Mouse (Mus musculus) subcutaneous adipose tissue, adult 2 months (tissue): ENCODE data around the gene Ago1. TPM values are rescaled to one million over a fixed set of nuclear protein-coding genes. Genes with fewer than 3 reads are reported as not detected.

Source experiments
- polyA plus RNA-seq: library from polyadenylated mRNA; depleted of rRNA; stranded (reverse); fragments of >200 nt; gene quantifications from 2 replicates; pipeline ENCODE4 v1.2.3, GENCODE M21; 2012; ENCODE audit warnings: low replicate concordance; rRNA removed

The Ago1 gene
- polyA plus RNA-seq = 12.5 and 29.0 TPM in 2 replicates

GRCm38 (mm10) chr4:126468285-126468901 is at the start of gene Ago1:
Ago1 (minus strand) TSS chr4:126468583.

GRCm38 (mm10) chr4:126429347-126430079 is 38.9 kb downstream of the Ago1 start, which contains the start of gene Ago3:
Ago3 (minus strand) TSS chr4:126429556.

Other genes starting within 250 kb of the Ago1 start
- 88.8 and 106 TPM in 2 replicates for gene Map7d1, start 212.2 kb downstream of the Ago1 start, polyA plus RNA-seq
- 68.1 and 71.5 TPM in 2 replicates for gene Trappc3, start 206.3 kb downstream of the Ago1 start, polyA plus RNA-seq
- 0.82 and 5.8 TPM in 2 replicates for gene Col8a2, start 181.8 kb downstream of the Ago1 start, polyA plus RNA-seq
- 38.9 and 56.9 TPM in 2 replicates for gene Adprhl2, start 146.9 kb downstream of the Ago1 start, polyA plus RNA-seq
- gene Tekt2, start 142.9 kb downstream of the Ago1 start, polyA plus RNA-seq = 5.2 and 14.5 TPM in 2 replicates
- gene Ago3, start 39.0 kb downstream of the Ago1 start, polyA plus RNA-seq = 6.7 and 26.2 TPM in 2 replicates
- 1.8 and 2.2 TPM in 2 replicates for gene Ago4, start 64.9 kb upstream of the Ago1 start, polyA plus RNA-seq
- gene Clspn, start 88.4 kb upstream of the Ago1 start, polyA plus RNA-seq = 0.33 and 1.7 TPM in 2 replicates
- 23.8 and 25.6 TPM in 2 replicates for gene 5730409E04Rik, start 141.2 kb upstream of the Ago1 start, polyA plus RNA-seq
- gene Psmb2, start 209.0 kb upstream of the Ago1 start, polyA plus RNA-seq = 233 and 266 TPM in 2 replicates